Mouse (Mus musculus): ENCODE results near the gene Srarp.

DNA sequence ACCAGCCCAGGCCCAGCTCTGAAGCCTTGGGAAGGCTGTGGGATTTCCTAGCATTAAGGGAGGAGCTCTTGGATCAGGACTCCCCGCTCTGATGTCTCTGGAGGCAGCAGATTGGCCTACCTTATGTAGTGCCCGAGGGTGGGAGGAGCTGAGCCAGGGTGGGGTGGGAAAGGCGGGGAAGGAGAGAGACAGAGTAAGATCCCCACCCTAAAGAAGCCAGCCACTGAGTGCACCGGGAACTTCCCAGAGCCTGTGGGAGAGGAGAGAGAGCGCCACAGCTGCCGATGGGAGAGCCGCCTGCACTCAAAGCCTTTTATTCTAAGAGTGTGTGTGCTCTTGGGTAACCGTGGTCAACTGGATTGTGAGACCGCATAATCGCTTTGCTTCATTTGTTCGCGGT, 25.2 kb upstream of the Srarp start:
- TF ChIP-seq POLR2A (IDR thresholded peaks at IDR 0.05; ENCODE audit: extremely low read depth, insufficient read depth, low read length) (no peak), CTCF (IDR thresholded peaks at IDR 0.05; ENCODE audit: extremely low read depth, insufficient read depth, low read length) (no peak)

All from cortical plate, adult 2 months (tissue).